Mouse (Mus musculus) ES-E14 (cell line): ENCODE measurements at regions not wholly inside any gene's neighbourhood (a gene's known extent, or its start where the extent isn't known, plus 50 kb on each side); places are given as distances from the start of the nearest gene placed in this dataset.
A peak's percentile ranks its signal among the peaks of the same experiment; 100 is the strongest.

Source experiments
- CHD2 ChIP-seq: IDR thresholded peaks from 2 replicates; pipeline ENCODE4 v1.6.1; 2014; ENCODE audit warnings: mild to moderate bottlenecking, low read depth, low read length, inconsistent platforms
- HCFC1 ChIP-seq: IDR thresholded peaks from 2 replicates; pipeline ENCODE4 v1.6.1; 2012; ENCODE audit warnings: low read length, inconsistent platforms, borderline replicate concordance; ENCODE audit not compliant: insufficient read depth
- MAFK ChIP-seq: IDR thresholded peaks from 2 replicates; pipeline ENCODE4 v1.6.1; 2014; ENCODE audit warnings: mild to moderate bottlenecking, low read depth, low read length, inconsistent platforms; ENCODE audit not compliant: insufficient read depth
- ZC3H11A ChIP-seq: IDR thresholded peaks from 2 replicates; pipeline ENCODE4 v1.6.1; 2012; ENCODE audit warnings: low read depth, mild to moderate bottlenecking, inconsistent platforms, low read length, borderline replicate concordance
- ZNF384 ChIP-seq: IDR thresholded peaks from 2 replicates; pipeline ENCODE4 v1.6.1; 2012; ENCODE audit warnings: low read depth, low read length, inconsistent platforms

DNA sequence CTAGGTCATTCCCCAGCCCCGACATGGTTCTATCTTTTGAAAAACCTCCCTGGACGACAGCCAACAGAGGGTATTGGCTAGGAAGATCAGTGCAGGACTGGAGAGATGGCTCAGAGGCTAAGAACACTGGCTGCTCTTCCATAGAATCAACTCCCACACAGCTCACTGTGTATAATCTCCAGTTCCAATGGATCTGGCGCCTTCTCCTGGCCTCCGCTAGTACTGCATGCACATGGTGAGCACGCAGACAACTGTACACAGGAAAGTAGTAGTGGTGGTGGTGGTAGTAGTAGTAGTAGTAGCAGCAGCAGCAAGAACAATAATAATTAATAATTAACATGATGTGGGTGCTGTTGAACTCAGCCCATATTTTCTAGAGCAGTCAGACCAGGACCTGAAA, 66.2 kb upstream of the Tmem132d start:
- peak; percentile 68; the same call in 1 of the 2 replicates for TF ChIP-seq ZC3H11A
- no peak for TF ChIP-seq ZNF384
- TF ChIP-seq HCFC1: no peak
- no peak for TF ChIP-seq CHD2
- TF ChIP-seq MAFK: no peak
